Mouse (Mus musculus): ENCODE measurements around the gene Cela2a.

DNA sequence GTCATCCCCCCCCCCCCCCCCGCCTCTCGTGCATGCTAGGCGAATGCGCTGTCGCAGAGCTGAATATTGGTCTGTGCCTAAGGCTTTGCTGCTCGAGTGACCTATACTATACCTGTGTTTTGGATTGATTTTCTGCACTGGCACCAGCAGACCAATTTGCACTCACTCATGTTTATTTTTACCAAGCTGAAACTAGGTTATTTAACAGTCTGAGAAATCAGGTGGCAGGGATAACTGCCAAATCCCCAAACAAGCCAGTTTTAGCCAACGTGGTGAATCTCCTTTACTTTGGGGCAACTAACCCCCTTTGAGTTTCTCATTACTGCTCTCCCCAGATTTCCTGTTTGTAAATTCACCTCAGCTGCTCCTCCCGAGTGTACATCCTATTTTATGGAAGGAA is 34.0 kb downstream of the Cela2a start:
- no peak for TF ChIP-seq CTCF (IDR thresholded peaks at IDR 0.05; ENCODE audit: low read depth)
- no peak for TF ChIP-seq EP300 (IDR thresholded peaks at IDR 0.05; ENCODE audit: low read depth)

Data from liver, postnatal 0 days (tissue).